Mouse (Mus musculus) ES-Bruce4 (cell line): ENCODE results near the gene Gsta3. TPM values are rescaled to one million over a fixed set of nuclear protein-coding genes. Genes with fewer than 3 reads are reported as not detected.
"Not testable (repeated sequence)": the region's sequence is repeated elsewhere in the genome, so short reads cannot be mapped to it uniquely, and the experiment has no call there.

Source experiments
- H3K27ac ChIP-seq: 2 replicates; pipeline ENCODE4 v1.5.1; 2012; ENCODE audit warnings: low read length, inconsistent platforms; ENCODE audit not compliant: insufficient read depth
- H3K27me3 ChIP-seq: 2 replicates; pipeline ENCODE4 v1.6.1; 2012; ENCODE audit warnings: mild to moderate bottlenecking, low read length, inconsistent platforms; ENCODE audit not compliant: control insufficient read depth, poor library complexity, insufficient read depth, severe bottlenecking
- H3K36me3 ChIP-seq: 2 replicates; pipeline ENCODE4 v1.6.1; 2012; ENCODE audit warnings: inconsistent platforms, mild to moderate bottlenecking, low read length, moderate library complexity; ENCODE audit not compliant: control insufficient read depth, poor library complexity, insufficient read depth, severe bottlenecking
- H3K4me1 ChIP-seq: one replicate; pipeline ENCODE4 v1.8.1; 2011; ENCODE audit warnings: low read length; ENCODE audit not compliant: control insufficient read depth, insufficient read depth
- H3K4me3 ChIP-seq: 2 replicates; pipeline ENCODE4 v1.5.1; 2011; ENCODE audit warnings: low read depth, mild to moderate bottlenecking, low read length
- H3K9ac ChIP-seq: 2 replicates; pipeline ENCODE4 v1.6.1; 2012; ENCODE audit warnings: low read depth, mild to moderate bottlenecking, inconsistent platforms; ENCODE audit not compliant: poor library complexity, severe bottlenecking
- H3K9me3 ChIP-seq: replicated peaks from 2 replicates; pipeline ENCODE4 v1.6.1; 2012; ENCODE audit warnings: mild to moderate bottlenecking, low read length, inconsistent platforms; ENCODE audit not compliant: control insufficient read depth, poor library complexity, insufficient read depth, severe bottlenecking
- CTCF ChIP-seq: IDR thresholded peaks from one replicate; pipeline ENCODE4 v1.8.1; 2011; ENCODE audit warnings: low read depth, low read length
- EP300 ChIP-seq: IDR thresholded peaks from 2 replicates; pipeline ENCODE4 v1.6.1; 2011; ENCODE audit warnings: low read depth, low read length; ENCODE audit not compliant: insufficient read depth
- POLR2A ChIP-seq: IDR thresholded peaks from one replicate; pipeline ENCODE4 v1.8.1; 2011; ENCODE audit warnings: low read length; ENCODE audit not compliant: insufficient read depth
- polyA plus RNA-seq: library from polyadenylated mRNA; stranded (reverse); fragments of >200 nt; gene quantifications from 2 replicates; pipeline ENCODE4 v1.2.4, GENCODE M21; 2011; ENCODE audit warnings: low read depth; ENCODE audit not compliant: missing spikeins, insufficient read depth, insufficient read length

Gsta3 gene
- polyA plus RNA-seq, 1 experiment = 1.5 TPM

GRCm38 (mm10) chr1:21253856-21254255 lies 13.5 kb downstream of the Gsta3 start:
- Histone ChIP-seq H3K4me1 (peaks cover 10% of the 10 kb centered on the region), H3K27ac (peak overlapping the region; percentile 53)

GRCm38 (mm10) chr1:21255625-21256345 lies 15.4 kb downstream of the Gsta3 start:
- H3K9me3 ChIP-seq = peaks cover 4% of the 10 kb centered on the region; the same call in 1 of the 2 replicates
- TF ChIP-seq POLR2A = no peak
- TF ChIP-seq EP300 = no peak
- peak overlapping the region; percentile 92 for H3K27ac ChIP-seq
- H3K36me3 ChIP-seq = 0 out of 2 replicates have a peak, but pooled peaks cover 2% of the 10 kb centered on the region
- H3K4me3 ChIP-seq = no peak overlapping the region
- peaks cover 10% of the 10 kb centered on the region for H3K4me1 ChIP-seq
- no peaks in the 10 kb centered on the region for H3K27me3 ChIP-seq
- H3K9ac ChIP-seq = 0 out of 2 replicates have a peak overlapping the region, but pooled peaks have one; percentile 12

More at GRCm38 (mm10) chr1:21253856-21254255, 13.5 kb downstream of the Gsta3 start:
- H3K36me3 ChIP-seq = 0 out of 2 replicates have a peak, but pooled peaks cover 2% of the 10 kb centered on the region
- TF ChIP-seq POLR2A = no peak
- TF ChIP-seq EP300 = no peak
- no peak for TF ChIP-seq CTCF
- H3K9me3 ChIP-seq = peaks cover 4% of the 10 kb centered on the region; the same call in 1 of the 2 replicates
- H3K9ac ChIP-seq = no peak overlapping the region
- H3K27me3 ChIP-seq = no peaks in the 10 kb centered on the region
- H3K4me3 ChIP-seq = no peak overlapping the region

- H3K27ac ChIP-seq = peak overlapping the region; percentile 96
- no peak overlapping the region for H3K4me3 ChIP-seq
- TF ChIP-seq EP300 (peak; percentile 96), POLR2A (no peak)
- no peak overlapping the region for H3K9ac ChIP-seq
- H3K36me3 ChIP-seq = 0 out of 2 replicates have a peak, but pooled peaks cover 2% of the 10 kb centered on the region
- H3K9me3 ChIP-seq = peaks cover 4% of the 10 kb centered on the region; the same call in 1 of the 2 replicates
- no peaks in the 10 kb centered on the region for H3K27me3 ChIP-seq
- H3K4me1 ChIP-seq = peaks cover 10% of the 10 kb centered on the region
Observed at GRCm38 (mm10) chr1:21256391-21256790, 16.0 kb downstream of the Gsta3 start.

GRCm38 (mm10) chr1:21256871-21257270 lies 16.5 kb downstream of the Gsta3 start:
- peaks cover 4% of the 10 kb centered on the region; the same call in 1 of the 2 replicates for H3K9me3 ChIP-seq
- no peak for TF ChIP-seq CTCF
- TF ChIP-seq EP300 = 0 out of 2 replicates have a peak, but pooled peaks have one; percentile 39
- TF ChIP-seq POLR2A = no peak
- H3K27ac ChIP-seq = peak overlapping the region; percentile 96
- 0 out of 2 replicates have a peak, but pooled peaks cover 2% of the 10 kb centered on the region for H3K36me3 ChIP-seq
- H3K4me1 ChIP-seq = peaks cover 10% of the 10 kb centered on the region
- no peaks in the 10 kb centered on the region for H3K27me3 ChIP-seq
- H3K9ac ChIP-seq = no peak overlapping the region
- H3K4me3 ChIP-seq = no peak overlapping the region

- not testable (repeated sequence) for H3K9ac ChIP-seq, H3K4me3 ChIP-seq, H3K9me3 ChIP-seq, H3K4me1 ChIP-seq, H3K27me3 ChIP-seq, H3K36me3 ChIP-seq, H3K27ac ChIP-seq
Observed at GRCm38 (mm10) chr1:21259981-21260380, 19.6 kb downstream of the Gsta3 start.

- H3K9me3 ChIP-seq = no peaks in the 10 kb centered on the region
- no peak overlapping the region for H3K9ac ChIP-seq
- TF ChIP-seq CTCF = no peak
- no peak for TF ChIP-seq POLR2A
- no peak for TF ChIP-seq EP300
- H3K27me3 ChIP-seq = no peaks in the 10 kb centered on the region
- H3K36me3 ChIP-seq = no peaks in the 10 kb centered on the region
- H3K27ac ChIP-seq = no peak overlapping the region
- H3K4me1 ChIP-seq = peaks cover 2% of the 10 kb centered on the region
- no peak overlapping the region for H3K4me3 ChIP-seq
Observed at GRCm38 (mm10) chr1:21262401-21262800, 22.0 kb downstream of the Gsta3 start.
